In the genomic region with DNA sequence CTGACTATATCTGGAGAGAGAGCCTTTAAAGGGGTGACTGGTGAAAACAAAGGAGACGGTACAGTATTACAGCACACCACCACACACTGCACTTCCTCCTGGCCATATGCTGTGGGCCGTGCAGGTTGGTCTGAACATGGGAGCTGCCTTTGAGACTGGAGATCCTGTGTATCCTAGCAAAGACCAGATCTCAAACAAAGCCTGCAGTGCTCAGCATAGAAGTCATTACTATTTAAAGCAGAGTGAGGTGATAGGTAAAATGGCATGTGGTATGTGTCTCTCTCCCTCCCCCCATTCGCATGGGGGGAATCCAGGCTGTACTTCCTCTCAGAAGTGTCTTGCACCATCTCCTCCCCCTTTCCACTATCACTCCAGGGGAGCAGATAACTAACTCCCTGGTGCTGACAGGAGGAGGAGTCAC, we compare ENCODE assay signal across 25 mouse cellular contexts. TPM values are rescaled to one million over a fixed set of nuclear protein-coding genes. Genes with fewer than 3 reads are reported as not detected.
DNase-seq lines count a peak whose midpoint lies in the region; ATAC-seq and TF ChIP-seq lines count a peak whose summit lies in the region.
"Had no signal": no experiment of that assay in that cellular context is flagged by ENCODE, and none has a peak within 500 bp of the region (broad histone marks: within the 10 kb centered on the region; RNA-seq: fewer than 3 reads in every experiment).

No protein-coding gene starts in this region.

- no peaks in the 10 kb centered on the region for H3K27me3 ChIP-seq in heart, embryonic 13.5 days (replicated peaks)
- H3K27me3 ChIP-seq in liver, postnatal 0 days (ENCODE audit: insufficient read depth, low read length), result no peaks in the 10 kb centered on the region
- no peaks in the 10 kb centered on the region for H3K27me3 ChIP-seq in liver, embryonic 11.5 days (replicated peaks; ENCODE audit: control insufficient read depth, insufficient read depth, low read length)
- H3K27me3 ChIP-seq: embryonic facial prominence, embryonic 13.5 days; forebrain, embryonic 15.5 days; hindbrain, embryonic 12.5 days; lung, embryonic 15.5 days; stomach, embryonic 15.5 days had no signal

- peak overlapping the region; percentile 6; the same call in 1 of the 2 replicates for H3K9ac ChIP-seq in heart, embryonic 13.5 days
- no peak overlapping the region for H3K9ac ChIP-seq in liver, postnatal 0 days (replicated peaks)
- H3K9ac ChIP-seq in liver, embryonic 11.5 days (ENCODE audit: low read depth, low read length), result no peak overlapping the region
- H3K9ac ChIP-seq: embryonic facial prominence, embryonic 13.5 days; forebrain, embryonic 15.5 days; hindbrain, embryonic 12.5 days; lung, embryonic 15.5 days; stomach, embryonic 15.5 days had no signal

- no peak for TF ChIP-seq CTCF in liver, postnatal 0 days (IDR thresholded peaks at IDR 0.05; ENCODE audit: low read depth)

- peak; percentile 34; the same call in 1 of the 2 replicates for ATAC-seq in heart, embryonic 13.5 days (ENCODE audit: extremely low read depth, insufficient number of reproducible peaks, low FRiP score, low TSS enrichment)
- 0 out of 2 replicates have a peak, but pooled peaks have one; percentile 23 for ATAC-seq in liver, postnatal 0 days
- ATAC-seq in liver, embryonic 11.5 days (replicated peaks; ENCODE audit: low FRiP score), result no peak
- peak; percentile 87 for ATAC-seq in megakaryocyte progenitor cell, adult 5-6 weeks (replicated peaks; ENCODE audit: poor library complexity)
- ATAC-seq: forebrain, embryonic 15.5 days had no signal

- no peak overlapping the region for H3K4me2 ChIP-seq in heart, embryonic 13.5 days
- no peak overlapping the region for H3K4me2 ChIP-seq in liver, postnatal 0 days (ENCODE audit: low read depth, low read length)
- H3K4me2 ChIP-seq in liver, embryonic 11.5 days, result no peak overlapping the region
- H3K4me2 ChIP-seq: embryonic facial prominence, embryonic 13.5 days; forebrain, embryonic 15.5 days; hindbrain, embryonic 12.5 days; lung, embryonic 15.5 days; stomach, embryonic 15.5 days had no signal

- no peaks in the 10 kb centered on the region for H3K36me3 ChIP-seq in heart, embryonic 13.5 days
- no peaks in the 10 kb centered on the region for H3K36me3 ChIP-seq in liver, postnatal 0 days (replicated peaks; ENCODE audit: insufficient read depth, low read length)
- no peaks in the 10 kb centered on the region for H3K36me3 ChIP-seq in liver, embryonic 11.5 days (ENCODE audit: control insufficient read depth, insufficient read depth, low read length)
- H3K36me3 ChIP-seq: embryonic facial prominence, embryonic 13.5 days; forebrain, embryonic 15.5 days; hindbrain, embryonic 12.5 days; limb, embryonic 10.5 days; lung, embryonic 15.5 days; stomach, embryonic 15.5 days had no signal

- no peak for DNase-seq in heart, postnatal 10 days
- DNase-seq in liver, postnatal 0 days, result no peak
- DNase-seq in liver, embryonic 11.5 days (ENCODE audit: low spot score), result no peak
- no peak for DNase-seq in left cerebral cortex, postnatal 25 days (ENCODE audit: low spot score in 2 of 2)
- DNase-seq in yolk sac, embryonic 10.5 days (ENCODE audit: low spot score), result no peak
- DNase-seq: adrenal gland, postnatal 14 days; cerebellum, adult 11 months; cerebellum, postnatal 10 days; gastrocnemius, postnatal 14 days; kidney, adult 2 months; kidney, postnatal 14 days; midbrain, embryonic 14.5 days; right cerebral cortex, postnatal 25 days; thymus, adult 2 months had no signal

- intact Hi-C loops in heart, postnatal 10 days (cut with DNase I), result no loop called here
- intact Hi-C loops in left cerebral cortex, postnatal 25 days (cut with DNase I), result no loop called here

- TF ChIP-seq EP300 in liver, postnatal 0 days (IDR thresholded peaks at IDR 0.05; ENCODE audit: low read depth), result no peak

- peaks cover 3% of the 10 kb centered on the region; the same call in 1 of the 2 replicates for H3K9me3 ChIP-seq in heart, embryonic 13.5 days
- peaks cover 2% of the 10 kb centered on the region; the same call in 1 of the 2 replicates for H3K9me3 ChIP-seq in liver, postnatal 0 days (ENCODE audit: low read length)
- H3K9me3 ChIP-seq in liver, embryonic 11.5 days (ENCODE audit: control insufficient read depth, low read length), result peaks cover 3% of the 10 kb centered on the region; the same call in 1 of the 2 replicates
- H3K9me3 ChIP-seq: embryonic facial prominence, embryonic 13.5 days; forebrain, embryonic 15.5 days; hindbrain, embryonic 12.5 days; limb, embryonic 10.5 days; stomach, embryonic 15.5 days had no signal

- H3K4me1 ChIP-seq in heart, embryonic 13.5 days, result peaks cover 19% of the 10 kb centered on the region
- H3K4me1 ChIP-seq in liver, postnatal 0 days (ENCODE audit: insufficient read depth), result peaks cover under 1% of the 10 kb centered on the region; the same call in 1 of the 2 replicates
- no peaks in the 10 kb centered on the region for H3K4me1 ChIP-seq in liver, embryonic 11.5 days (replicated peaks; ENCODE audit: control insufficient read depth, insufficient read depth, low read length)
- H3K4me1 ChIP-seq: embryonic facial prominence, embryonic 13.5 days; hindbrain, embryonic 12.5 days had no signal

- 20% methylated on average over 3 of the region's 3 CpGs for WGBS in heart, embryonic 13.5 days
- WGBS in liver, postnatal 0 days (ENCODE audit: insufficient replicate concordance), result 39% methylated on average over 3 of the region's 3 CpGs
- 34% methylated on average over 3 of the region's 3 CpGs for WGBS in liver, embryonic 11.5 days

- H3K4me3 ChIP-seq in heart, embryonic 13.5 days, result no peak overlapping the region
- no peak overlapping the region for H3K4me3 ChIP-seq in liver, postnatal 0 days (ENCODE audit: low read depth, low read length)
- H3K4me3 ChIP-seq in liver, embryonic 11.5 days (ENCODE audit: low read depth, low read length), result no peak overlapping the region
- H3K4me3 ChIP-seq: embryonic facial prominence, embryonic 13.5 days; forebrain, embryonic 15.5 days; hindbrain, embryonic 12.5 days; layer of hippocampus, adult 2 months; left cerebral cortex, adult 2 months; limb, embryonic 10.5 days; lung, embryonic 15.5 days; stomach, embryonic 15.5 days had no signal

- peak overlapping the region; percentile 81 for H3K27ac ChIP-seq in heart, embryonic 13.5 days (replicated peaks)
- H3K27ac ChIP-seq in liver, postnatal 0 days (ENCODE audit: low read depth), result no peak overlapping the region
- no peak overlapping the region for H3K27ac ChIP-seq in liver, embryonic 11.5 days (ENCODE audit: low read depth, low read length)
- H3K27ac ChIP-seq: embryonic facial prominence, embryonic 13.5 days; forebrain, embryonic 15.5 days; hindbrain, embryonic 12.5 days; layer of hippocampus, adult 2 months; left cerebral cortex, adult 2 months; limb, embryonic 10.5 days; lung, embryonic 15.5 days; macrophage; stomach, embryonic 15.5 days had no signal

RNA-seq across cellular contexts. Expression of gene Echdc3, which starts 38.3 kb away (rescaled TPM):
- 7.7 and 8.8 TPM in 2 replicates for polyA plus RNA-seq in heart, embryonic 13.5 days (2015; fragmentation: Nextera tagmentation; extraction: Ambion mirVana)
- 10 to 100 TPM; 13.8 to 16.6 TPM for total RNA-seq in heart, postnatal 10 days (2021)
- polyA plus RNA-seq in liver, postnatal 0 days (2015; fragmentation: Nextera tagmentation; extraction: Ambion mirVana), result 30.3 and 33.0 TPM in 2 replicates
- polyA plus RNA-seq in liver, embryonic 11.5 days (2014; fragmentation: Nextera tagmentation; extraction: Ambion mirVana), result 5.3 and 6.4 TPM in 2 replicates
- total RNA-seq in megakaryocyte progenitor cell, adult 5-6 weeks (2015), result 1.2 and 2.4 TPM in 2 replicates
- total RNA-seq in megakaryocyte progenitor cell, adult 5-6 weeks (2017), result 0.41 and 1.5 TPM in 2 replicates
- total RNA-seq in left cerebral cortex, postnatal 25 days (2021), result 1 to 10 TPM in 1 of 2 experiments, under 1 TPM in 1; 0.76 to 1.1 TPM

Comparison
In these comparisons a context has a peak if more than half of its experiments do, and no peak if none do; other contexts are left out.
1. RNA of gene Echdc3, which starts 38.3 kb away (total RNA-seq): 13.8 to 16.6 TPM in heart, postnatal 10 days; 0.41 to 2.4 TPM in megakaryocyte progenitor cell, adult 5-6 weeks and 0.76 to 1.1 TPM in left cerebral cortex, postnatal 25 days; every median in the first group is over 4 times any median in the second.